Mouse (Mus musculus): ENCODE data around the gene Xrcc5. TPM values are rescaled to one million over a fixed set of nuclear protein-coding genes. Genes with fewer than 3 reads are reported as not detected.

The Xrcc5 gene
- total and polyA plus RNA-seq, 3 experiments = 32.7 to 47.2 TPM; not detected in 1

- TF ChIP-seq MAZ (IDR thresholded peaks at IDR 0.05; ENCODE audit: low read depth, low read length) (no peak), SMC3 (IDR thresholded peaks at IDR 0.05; ENCODE audit: low read depth, low read length) (no peak), MAX (IDR thresholded peaks at IDR 0.05; ENCODE audit: low read length) (no peak), TAL1 (IDR thresholded peaks at IDR 0.05; ENCODE audit: low read length) (no peak), UBTF (IDR thresholded peaks at IDR 0.05; ENCODE audit: borderline replicate concordance, insufficient read depth, low read depth, low read length) (no peak), GABPA (IDR thresholded peaks at IDR 0.05; ENCODE audit: low read depth, low read length) (no peak), MYB (IDR thresholded peaks at IDR 0.05; ENCODE audit: low read depth, low read length) (no peak), ZC3H11A (IDR thresholded peaks at IDR 0.05; ENCODE audit: low read depth, low read length) (no peak), JUND (IDR thresholded peaks at IDR 0.05; ENCODE audit: low read depth, low read length) (no peak), ZKSCAN1 (IDR thresholded peaks at IDR 0.05; ENCODE audit: low read depth, low read length) (no peak), ZNF384 (IDR thresholded peaks at IDR 0.05; ENCODE audit: low read depth, low read length) (no peak), MEF2A (IDR thresholded peaks at IDR 0.05; ENCODE audit: extremely low read depth, insufficient replicate concordance, low read depth, low read length, poor library complexity, severe bottlenecking) (no peak), MAFK (IDR thresholded peaks at IDR 0.05; ENCODE audit: borderline replicate concordance, low read depth, low read length) (no peak), ETS1 (IDR thresholded peaks at IDR 0.05; ENCODE audit: low read depth, low read length) (no peak), TCF12 (IDR thresholded peaks at IDR 0.05; ENCODE audit: low read depth, low read length) (no peak), POLR2AphosphoS5 (IDR thresholded peaks at IDR 0.05; ENCODE audit: borderline replicate concordance, low read depth, low read length) (no peak), EP300 (IDR thresholded peaks at IDR 0.05; ENCODE audit: low read depth in 1 of 2, low read length in 2 of 2) (no peak)
- H3K27ac ChIP-seq (ENCODE audit: control insufficient read depth, low read depth, low read length) = no peak overlapping the region
- no peak overlapping the region for H3K9ac ChIP-seq (ENCODE audit: control insufficient read depth, low read depth, low read length, poor library complexity, severe bottlenecking)
- no peaks in the 10 kb centered on the region for H3K36me3 ChIP-seq (ENCODE audit: control insufficient read depth in 1 of 2, insufficient read depth in 2 of 2, low read length in 2 of 2)
- H3K9me3 ChIP-seq (replicated peaks; ENCODE audit: insufficient read depth, low read length) = no peaks in the 10 kb centered on the region
- H3K4me1 ChIP-seq (ENCODE audit: control insufficient read depth in 1 of 2, insufficient read depth in 2 of 2, low read length in 2 of 2) = no peaks in the 10 kb centered on the region
- no peak for DNase-seq (ENCODE audit: low read depth, low spot score)
- no peaks in the 10 kb centered on the region for H3K27me3 ChIP-seq (ENCODE audit: control insufficient read depth in 1 of 2, insufficient read depth in 2 of 2, low read length in 2 of 2)
- H3K79me2 ChIP-seq (ENCODE audit: control insufficient read depth, insufficient read depth, low read length, poor library complexity) = no peaks in the 10 kb centered on the region
- H3K4me3 ChIP-seq (ENCODE audit: control insufficient read depth in 1 of 2, insufficient read depth in 1 of 2, low read depth in 2 of 2, low read length in 2 of 2) = no peak overlapping the region
Observed at GRCm38 (mm10) chr1:72263099-72263498, 44.1 kb upstream of the Xrcc5 start.

- Histone ChIP-seq H3K9ac (ENCODE audit: control insufficient read depth, low read depth, low read length, poor library complexity, severe bottlenecking) (no peak overlapping the region), H3K4me1 (ENCODE audit: control insufficient read depth in 1 of 2, insufficient read depth in 2 of 2, low read length in 2 of 2) (no peaks in the 10 kb centered on the region; a peak in 1 of 4 replicates), H3K79me2 (ENCODE audit: control insufficient read depth, insufficient read depth, low read length, poor library complexity) (no peaks in the 10 kb centered on the region), H3K27ac (ENCODE audit: control insufficient read depth, low read depth, low read length) (no peak overlapping the region), H3K4me3 (ENCODE audit: control insufficient read depth in 1 of 2, insufficient read depth in 1 of 2, low read depth in 2 of 2, low read length in 2 of 2) (no peak overlapping the region), H3K36me3 (ENCODE audit: control insufficient read depth in 1 of 2, insufficient read depth in 2 of 2, low read length in 2 of 2) (peaks cover 0 to 3% of the 10 kb centered on the region in 2 experiments; a peak in 3 of 4 replicates), H3K27me3 (ENCODE audit: control insufficient read depth in 1 of 2, insufficient read depth in 2 of 2, low read length in 2 of 2) (no peaks in the 10 kb centered on the region), H3K9me3 (replicated peaks; ENCODE audit: insufficient read depth, low read length) (no peaks in the 10 kb centered on the region)
- no peak for DNase-seq (ENCODE audit: low read depth, low spot score)
- no peak for TF ChIP-seq TBP (IDR thresholded peaks at IDR 0.05; ENCODE audit: low read depth, low read length)
- TF ChIP-seq POLR2AphosphoS5 (IDR thresholded peaks at IDR 0.05; ENCODE audit: borderline replicate concordance, low read depth, low read length) = no peak
- no peak for TF ChIP-seq NELFE (IDR thresholded peaks at IDR 0.05; ENCODE audit: low read depth, low read length)
- no peak for TF ChIP-seq HCFC1 (IDR thresholded peaks at IDR 0.05; ENCODE audit: low read depth, low read length)
- TF ChIP-seq POLR2AphosphoS2 (IDR thresholded peaks at IDR 0.05; ENCODE audit: low read length) = no peak
- no peak for TF ChIP-seq ZC3H11A (IDR thresholded peaks at IDR 0.05; ENCODE audit: low read depth, low read length)
- no peak for TF ChIP-seq MEF2A (IDR thresholded peaks at IDR 0.05; ENCODE audit: extremely low read depth, insufficient replicate concordance, low read depth, low read length, poor library complexity, severe bottlenecking)
- TF ChIP-seq MYC (IDR thresholded peaks at IDR 0.05; ENCODE audit: low read depth, low read length) = no peak
- no peak for TF ChIP-seq MYB (IDR thresholded peaks at IDR 0.05; ENCODE audit: low read depth, low read length)
- TF ChIP-seq GATA1 (IDR thresholded peaks at IDR 0.05; ENCODE audit: low read depth, low read length) = no peak
- no peak for TF ChIP-seq MXI1 (IDR thresholded peaks at IDR 0.05; ENCODE audit: low read depth, low read length)
Observed at GRCm38 (mm10) chr1:72278085-72278484, 29.1 kb upstream of the Xrcc5 start.

Measured in MEL (cell line).